Mouse (Mus musculus) monocyte, adult 2 months (primary cell): ENCODE results near the gene Atp6v1g2.

Experiments
- DNase-seq, 2 experiments: peaks; one replicate each; pipeline ENCODE4 v3.0.0; 2022; ENCODE audit warnings: low spot score in 2 of 2, low read depth in 1 of 2

Gene Atp6v1g2

DNA sequence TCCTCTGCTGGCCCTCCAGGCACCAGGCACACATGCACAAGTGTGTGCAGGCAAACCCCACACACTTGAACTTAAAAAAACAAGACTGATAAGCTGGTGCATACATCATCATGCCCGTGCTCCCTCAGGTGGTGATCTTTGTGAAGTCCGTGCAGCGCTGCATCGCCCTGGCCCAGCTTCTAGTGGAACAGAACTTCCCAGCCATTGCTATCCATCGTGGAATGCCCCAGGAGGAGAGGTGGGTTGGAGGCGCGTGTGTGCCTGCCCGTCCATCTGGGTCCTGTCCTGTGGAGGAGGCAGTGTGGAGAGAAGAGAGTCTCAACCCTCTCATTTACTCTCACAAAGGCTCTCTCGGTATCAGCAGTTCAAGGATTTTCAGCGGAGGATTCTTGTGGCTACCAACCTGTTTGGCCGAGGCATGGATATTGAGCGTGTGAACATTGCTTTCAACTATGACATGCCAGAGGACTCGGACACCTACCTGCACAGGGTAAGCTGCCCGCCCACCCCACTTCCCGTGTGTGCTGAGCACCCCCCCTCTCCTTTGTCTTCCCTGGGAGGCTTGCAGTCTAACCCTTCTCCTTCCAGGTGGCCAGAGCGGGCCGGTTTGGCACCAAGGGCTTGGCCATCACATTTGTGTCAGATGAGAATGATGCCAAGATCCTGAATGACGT is 19.3 kb downstream of the Atp6v1g2 start:
- no peak for DNase-seq

DNA sequence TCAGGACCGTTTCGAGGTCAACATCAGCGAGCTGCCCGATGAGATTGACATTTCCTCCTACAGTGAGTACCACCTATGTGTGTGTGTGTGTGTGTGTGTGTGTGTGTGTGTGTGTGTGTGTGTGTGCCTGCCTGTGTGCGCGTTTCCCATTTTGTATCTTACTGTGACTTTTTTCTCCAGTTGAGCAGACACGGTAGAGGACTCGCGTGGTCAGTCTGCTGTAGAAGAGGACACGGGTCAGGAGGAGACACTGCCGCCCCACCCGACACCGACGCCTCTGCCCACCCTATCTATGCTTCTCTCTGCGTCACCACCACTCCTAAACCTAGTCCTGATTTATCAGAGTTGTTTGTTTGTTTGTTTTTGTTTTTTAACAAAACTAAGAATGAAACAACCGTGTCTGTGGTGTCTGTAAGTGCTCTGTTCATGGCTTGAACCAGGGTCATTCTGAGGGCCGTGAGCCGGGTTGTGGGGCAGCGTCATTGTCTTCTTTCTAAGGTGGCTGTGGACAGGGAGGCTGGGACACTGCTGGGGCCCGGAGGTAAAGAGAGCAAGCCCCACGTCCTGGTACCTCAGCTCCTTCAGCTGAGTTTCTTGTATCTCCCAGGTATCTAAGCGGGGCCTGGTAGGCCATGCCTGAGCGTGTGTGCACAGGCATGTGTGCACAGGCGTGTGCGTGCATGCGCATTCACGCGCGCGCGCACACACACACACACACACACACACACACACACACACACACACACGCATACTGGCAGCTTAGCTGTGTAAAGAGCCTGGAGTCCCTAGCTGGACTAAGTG is 20.0 kb downstream of the Atp6v1g2 start:
- no peak for DNase-seq

DNA sequence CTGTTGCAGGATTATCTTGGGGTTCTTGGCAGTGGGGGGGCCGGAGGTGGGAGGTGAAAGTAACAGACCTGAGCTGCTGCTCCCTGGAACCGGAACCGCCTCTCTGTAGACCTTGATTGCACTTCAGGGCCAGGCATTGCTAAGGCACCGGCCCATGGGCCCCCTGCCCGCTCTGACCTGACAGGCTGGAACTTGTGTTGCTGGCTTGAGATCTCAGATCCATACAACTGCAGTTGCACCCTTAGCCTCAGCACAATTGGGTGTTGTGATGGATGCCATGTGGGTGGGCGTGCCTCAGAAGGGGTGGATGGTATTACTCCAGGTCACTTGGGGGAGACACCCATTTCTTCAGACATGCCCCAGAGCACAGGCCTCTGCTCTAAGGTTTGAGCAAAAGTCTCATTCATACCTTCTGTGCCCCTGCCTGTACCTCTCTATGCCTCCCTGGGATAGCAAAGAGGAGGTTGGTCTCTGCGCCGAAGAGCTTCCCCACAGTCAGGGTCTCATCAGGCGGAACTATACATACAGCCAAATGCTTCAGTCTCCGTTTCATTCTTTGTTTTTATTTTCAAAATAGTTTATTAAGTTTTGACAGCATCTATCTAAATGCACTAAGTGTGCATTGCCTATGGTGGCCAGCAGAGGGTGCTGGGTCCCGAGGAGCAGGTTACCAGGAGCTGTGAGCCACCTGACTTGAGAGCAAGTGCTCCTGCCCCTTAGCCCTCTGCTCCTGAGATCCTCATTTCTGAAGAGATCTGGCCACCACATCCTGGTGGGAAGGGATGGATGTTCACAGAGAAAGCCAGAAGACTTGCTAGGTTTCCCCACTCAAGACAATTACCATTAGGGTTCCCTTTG is 21.0 kb downstream of the Atp6v1g2 start:
- peak in 1 of 2 experiments; percentile 68 for DNase-seq

DNA sequence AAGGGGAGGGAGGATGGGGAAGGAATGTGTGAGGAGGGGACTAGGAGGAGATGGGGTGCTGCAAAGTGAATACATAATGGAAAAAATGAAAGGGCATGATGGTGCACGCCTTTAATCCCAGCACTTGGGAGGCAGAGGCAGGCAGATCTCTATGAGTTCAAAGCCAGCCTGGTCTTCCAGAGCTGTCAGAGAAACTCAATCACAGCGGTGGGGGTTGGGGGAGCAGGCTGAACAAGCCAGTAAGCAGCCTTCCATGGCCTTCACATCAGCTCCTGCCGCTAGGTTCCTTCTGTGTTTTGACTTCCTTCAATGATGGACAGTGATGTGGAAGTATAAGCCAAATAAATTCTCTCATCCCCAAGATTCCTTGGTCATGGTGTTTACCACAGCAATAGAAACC is 21.8 kb downstream of the Atp6v1g2 start:
- DNase-seq: no peak

DNA sequence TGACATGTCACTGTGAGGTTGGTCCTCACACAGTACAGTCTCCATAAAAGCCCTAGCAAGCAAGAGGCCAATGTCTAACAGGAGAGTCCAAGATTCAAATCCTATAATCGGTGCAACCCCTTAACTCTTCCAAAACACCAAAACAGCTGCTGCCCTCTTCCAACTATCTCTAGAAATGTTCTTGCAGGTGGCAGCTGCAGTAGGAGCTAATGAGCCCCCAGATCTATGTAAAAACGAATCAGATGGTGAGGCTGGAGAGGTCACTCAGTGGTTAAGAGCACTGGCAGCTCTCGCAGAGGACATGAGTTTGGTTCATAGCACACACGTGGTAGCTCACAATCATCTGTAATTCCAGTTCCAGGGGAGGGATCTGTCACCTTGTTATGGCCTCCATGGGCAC is 22.2 kb downstream of the Atp6v1g2 start:
- no peak for DNase-seq

- DNase-seq: no peak
These were observed 23.9 kb downstream of the Atp6v1g2 start for GRCm38 (mm10) chr17:35257378-35257777.

DNA sequence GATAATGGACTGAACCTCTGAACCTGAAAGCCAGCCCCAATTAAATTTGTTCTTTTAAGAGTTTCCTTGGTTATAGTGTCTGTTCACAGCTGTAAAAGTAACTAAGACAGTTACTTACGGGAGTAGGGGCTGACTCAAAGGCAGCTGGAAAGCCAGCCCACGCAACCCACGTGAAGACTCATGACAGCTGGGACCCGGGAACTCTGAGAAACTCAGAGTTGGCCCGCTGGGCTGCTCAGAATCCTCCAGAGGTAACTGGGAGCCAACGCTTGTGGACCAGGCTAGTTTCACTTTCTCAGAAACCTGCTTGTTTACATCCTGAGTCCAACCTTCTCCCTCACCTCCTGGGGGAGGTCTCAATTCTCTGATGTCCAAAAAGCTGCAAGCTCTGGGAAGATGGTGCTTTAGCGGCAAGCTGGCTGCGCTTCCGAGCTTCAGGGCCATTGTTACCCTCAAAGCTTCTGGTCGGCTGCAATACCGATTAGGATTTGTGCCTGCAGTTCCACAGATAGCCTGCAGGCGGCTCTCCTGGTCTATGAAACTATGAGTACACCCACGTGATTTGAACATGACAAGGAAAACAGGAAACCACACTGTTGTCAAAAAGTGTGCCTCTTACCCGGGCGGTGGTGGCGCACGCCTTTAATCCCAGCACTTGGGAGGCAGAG is 24.5 kb downstream of the Atp6v1g2 start:
- peak; percentile 91 to 96 for DNase-seq

DNA sequence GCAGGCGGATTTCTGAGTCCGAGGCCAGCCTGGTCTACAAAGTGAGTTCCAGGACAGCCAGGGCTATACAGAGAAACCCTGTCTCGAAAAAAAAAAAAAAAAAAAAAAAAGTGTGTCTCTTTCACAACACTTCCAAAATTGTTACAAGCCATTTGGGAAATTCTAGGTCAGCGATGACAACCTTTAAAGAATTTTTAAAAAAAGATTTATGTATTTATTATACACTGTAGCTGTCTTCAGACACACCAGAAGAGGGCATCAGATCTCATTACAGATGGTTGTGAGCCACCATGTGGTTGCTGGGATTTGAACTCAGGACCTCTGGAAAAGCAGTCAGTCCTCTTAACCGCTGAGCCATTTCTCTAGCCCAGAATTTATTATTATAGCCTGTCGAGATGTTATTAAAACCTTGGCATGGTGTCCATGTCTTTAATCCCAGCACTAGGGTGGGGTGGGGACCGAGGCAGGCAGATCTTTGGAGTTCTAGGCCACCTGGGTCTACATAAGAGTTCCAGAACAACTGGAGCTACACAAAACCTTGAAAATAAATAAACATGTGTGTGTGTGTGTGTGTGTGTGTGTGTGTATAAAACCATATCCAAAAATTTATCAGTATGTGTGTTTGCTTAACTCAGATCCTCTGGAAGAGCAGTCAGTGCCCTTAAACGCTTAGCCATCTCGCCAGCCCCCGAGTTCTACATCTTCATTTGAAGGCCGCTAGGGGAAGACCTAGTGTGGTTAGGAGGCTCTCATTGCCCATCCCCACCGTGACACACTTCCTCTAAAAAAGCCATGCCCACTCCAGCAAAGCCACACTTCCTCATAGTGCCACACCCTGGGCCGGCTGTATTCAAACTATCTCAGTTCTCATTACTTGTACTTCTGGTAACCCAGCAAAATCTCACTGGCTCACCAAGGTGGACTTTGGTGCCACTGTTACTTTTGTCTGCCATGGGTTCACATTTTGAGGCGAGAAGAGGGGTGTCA is 25.3 kb downstream of the Atp6v1g2 start:
- peak; percentile 91 to 97 for DNase-seq

DNA sequence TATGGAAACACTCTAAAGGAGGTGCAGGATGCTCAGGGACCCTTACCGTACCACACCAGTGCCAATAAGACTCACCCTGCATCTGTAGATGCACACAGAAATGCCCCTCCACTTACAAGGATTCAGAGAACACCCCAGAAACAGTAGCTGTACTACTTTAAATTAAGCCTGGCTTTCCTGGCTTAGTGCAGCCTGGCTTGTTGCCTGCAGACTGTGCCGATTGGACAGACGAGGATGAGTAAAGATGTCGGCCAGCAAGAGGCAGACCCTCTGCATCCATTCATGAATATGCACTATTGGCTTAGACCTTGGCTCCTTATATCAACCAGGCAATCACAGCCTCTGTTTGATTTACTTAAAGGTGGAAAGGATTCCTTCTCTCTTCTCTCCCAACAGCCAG is 26.2 kb downstream of the Atp6v1g2 start:
- DNase-seq: no peak

GRCm38 (mm10) chr17:35261651-35262050 is 28.2 kb downstream of the Atp6v1g2 start:
- DNase-seq: no peak

GRCm38 (mm10) chr17:35262664-35263522 is 29.4 kb downstream of the Atp6v1g2 start, which contains the start of gene H2-D1:
Gene H2-D1, plus strand, starts transcription at chr17:35262730.
- DNase-seq: peak; percentile 100

- no peak for DNase-seq
These were observed 30.0 kb downstream of the Atp6v1g2 start for GRCm38 (mm10) chr17:35263523-35263883.

DNA sequence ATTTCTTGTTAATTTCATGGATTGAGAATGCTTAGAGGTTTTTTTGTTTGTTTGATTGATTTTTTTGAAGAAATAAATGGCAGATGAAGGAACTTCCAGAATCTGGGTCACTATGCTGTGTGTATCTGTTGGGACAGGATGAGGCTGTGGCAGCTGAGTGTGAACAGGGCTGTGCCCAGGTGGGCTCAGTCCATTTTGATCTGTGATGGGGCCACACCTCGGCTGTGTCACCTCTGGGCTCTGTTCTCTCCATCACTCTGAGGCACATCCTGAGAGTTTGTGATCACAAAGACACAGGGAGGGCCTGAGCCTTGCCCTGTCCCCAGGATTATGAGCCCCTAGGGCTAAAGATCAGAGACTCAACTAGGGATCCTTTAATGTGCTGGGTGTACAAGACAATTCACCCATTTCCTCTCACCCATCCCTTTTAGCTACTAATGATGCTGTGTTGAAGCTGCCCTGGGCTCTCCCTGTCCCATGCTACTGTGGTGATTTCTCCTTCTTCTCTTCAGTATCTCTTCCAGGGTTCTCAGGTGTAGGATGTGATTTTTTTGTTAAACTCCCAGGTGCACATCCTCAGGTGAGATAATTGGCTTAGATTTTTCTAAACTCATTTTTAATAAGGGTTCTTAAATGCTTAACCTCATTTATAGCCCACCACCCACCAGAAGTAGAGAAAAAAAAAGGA is 34.1 kb downstream of the Atp6v1g2 start:
- no peak for DNase-seq

DNA sequence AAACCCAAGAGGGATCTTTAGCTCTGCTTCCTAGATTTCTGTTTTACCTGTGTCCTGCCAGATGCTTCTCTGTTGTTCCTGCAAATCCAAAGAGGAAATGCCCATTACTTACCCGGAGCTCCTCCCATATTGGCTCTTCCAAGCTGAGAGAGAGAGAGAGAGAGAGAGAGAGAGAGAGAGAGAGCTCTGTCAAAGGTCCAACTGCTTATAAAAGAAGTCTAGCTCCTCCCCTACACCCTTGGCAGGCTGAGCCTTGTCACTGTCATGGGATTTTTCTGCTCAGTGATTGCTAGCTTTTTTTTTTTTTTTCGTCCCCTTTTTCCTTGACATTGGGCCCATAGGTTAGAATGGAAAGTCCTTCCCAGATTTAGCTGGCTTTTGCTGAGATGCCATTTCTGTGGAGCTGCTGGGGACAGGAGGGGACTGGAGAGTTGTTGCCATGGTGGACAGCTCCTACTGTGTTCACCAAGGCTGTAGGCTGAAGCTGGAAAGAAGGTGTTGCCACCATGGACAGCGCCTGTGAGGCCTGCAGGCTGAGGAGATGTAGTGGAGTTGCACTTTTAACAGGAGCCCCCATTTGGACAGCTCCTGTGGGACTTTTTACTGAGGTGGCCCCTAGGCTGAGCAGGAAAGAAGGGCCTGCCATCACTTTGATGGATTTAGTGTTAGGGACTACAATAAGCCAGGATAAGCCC is 36.3 kb downstream of the Atp6v1g2 start:
- DNase-seq: no peak

DNA sequence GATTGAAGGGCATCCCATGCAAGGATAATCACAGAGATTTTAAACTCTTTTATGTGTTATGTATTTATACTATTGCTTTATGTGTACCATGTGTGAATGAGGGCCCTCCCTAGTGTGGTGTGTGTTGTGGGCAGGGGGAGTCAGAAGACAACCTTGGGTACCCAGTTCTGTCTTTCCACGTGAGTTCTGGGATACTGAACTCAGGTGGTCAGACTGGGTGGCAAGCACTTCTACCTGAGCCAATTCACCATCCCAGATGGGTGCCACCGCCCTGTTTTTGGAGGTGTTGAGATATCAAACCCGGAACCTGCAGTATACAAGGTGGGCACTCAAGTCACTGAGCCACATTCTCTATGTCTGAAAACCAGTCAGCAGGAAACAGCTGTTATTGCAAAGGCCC is 38.8 kb downstream of the Atp6v1g2 start:
- DNase-seq: no peak

- peak; percentile 67 to 81 for DNase-seq
These were observed 41.3 kb downstream of the Atp6v1g2 start for GRCm38 (mm10) chr17:35274770-35275169.

GRCm38 (mm10) chr17:35276304-35276864 is 42.9 kb downstream of the Atp6v1g2 start:
- no peak for DNase-seq
